ENCODE assay signal across 11 mouse cellular contexts in the genomic region with DNA sequence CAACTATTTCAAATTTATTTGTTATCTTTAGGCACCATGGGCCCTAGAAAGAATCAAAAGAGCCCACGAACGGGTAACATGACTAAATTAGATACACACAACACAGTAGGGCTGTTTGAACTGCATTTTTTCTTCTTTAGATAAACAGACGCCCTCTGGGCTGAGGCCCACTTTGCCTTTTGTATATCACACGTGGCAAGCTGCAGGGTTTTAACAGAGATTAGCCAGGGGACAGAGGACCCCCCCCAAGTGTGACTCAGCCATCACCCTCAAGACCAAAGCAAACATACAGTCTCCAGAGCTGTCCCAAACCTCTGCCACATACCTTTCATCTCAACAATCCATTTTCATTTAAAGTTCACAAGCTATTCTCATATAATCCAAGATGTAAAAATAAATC. TPM values are rescaled to one million over a fixed set of nuclear protein-coding genes. Genes with fewer than 3 reads are reported as not detected.
DNase-seq lines count a peak whose midpoint lies in the region; ATAC-seq lines count a peak whose summit lies in the region.
"Had no signal": no experiment of that assay in that cellular context is flagged by ENCODE, and none has a peak within 500 bp of the region (broad histone marks: within the 10 kb centered on the region; RNA-seq: fewer than 3 reads in every experiment).

No protein-coding gene starts in this region.

- H3K4me1 ChIP-seq in heart, embryonic 16.5 days (ENCODE audit: control insufficient read depth, insufficient read depth, low read length), result peaks cover 43% of the 10 kb centered on the region
- peaks cover 93% of the 10 kb centered on the region for H3K4me1 ChIP-seq in liver, embryonic 12.5 days

- no peak overlapping the region for H3K4me3 ChIP-seq in heart, embryonic 16.5 days (ENCODE audit: low read length)
- H3K4me3 ChIP-seq in liver, embryonic 12.5 days, result peak overlapping the region; percentile 2; the same call in 1 of the 2 replicates

- H3K9ac ChIP-seq in heart, embryonic 16.5 days (ENCODE audit: low read length), result peak overlapping the region; percentile 29; the same call in 1 of the 2 replicates
- H3K9ac ChIP-seq in liver, embryonic 12.5 days, result peak overlapping the region; percentile 66

- no peaks in the 10 kb centered on the region for H3K36me3 ChIP-seq in heart, embryonic 16.5 days (ENCODE audit: control insufficient read depth, insufficient read depth)
- peaks cover 8% of the 10 kb centered on the region; the same call in 1 of the 2 replicates for H3K36me3 ChIP-seq in liver, embryonic 12.5 days

- no peak overlapping the region; the same call in 1 of the 2 replicates for H3K4me2 ChIP-seq in heart, embryonic 16.5 days (ENCODE audit: low read depth, low read length)
- peak overlapping the region; percentile 65 for H3K4me2 ChIP-seq in liver, embryonic 12.5 days

- ATAC-seq in heart, embryonic 16.5 days (replicated peaks; ENCODE audit: extremely low read depth, insufficient read depth, low FRiP score), result peak; percentile 52
- peak; percentile 91 for ATAC-seq in liver, embryonic 12.5 days
- ATAC-seq: forebrain, embryonic 16.5 days had no signal

- no peaks in the 10 kb centered on the region for H3K27me3 ChIP-seq in heart, embryonic 16.5 days (ENCODE audit: control insufficient read depth, insufficient read depth, low read length)
- no peaks in the 10 kb centered on the region for H3K27me3 ChIP-seq in liver, embryonic 12.5 days (replicated peaks)

- DNase-seq in heart, postnatal 14 days, result no peak
- peak; percentile 53 for DNase-seq in 416B (ENCODE audit: low read depth)
- DNase-seq in Muller cell, postnatal 12 days (ENCODE audit: inconsistent ontology term), result peak; percentile 20
- no peak for DNase-seq in layer of hippocampus, postnatal 25 days (ENCODE audit: extremely low spot score in 1 of 2, low spot score in 1 of 2)
- no peak for DNase-seq in adrenal gland, adult 18-20 months (ENCODE audit: low spot score in 2 of 2)
- DNase-seq in cerebellum, adult 9-11 months, result no peak
- DNase-seq: cerebellum, postnatal 10 days had no signal

- H3K9me3 ChIP-seq in heart, embryonic 16.5 days (replicated peaks; ENCODE audit: control insufficient read depth, low read length), result no peaks in the 10 kb centered on the region
- no peaks in the 10 kb centered on the region for H3K9me3 ChIP-seq in liver, embryonic 12.5 days (replicated peaks)

- peak overlapping the region; percentile 69 for H3K27ac ChIP-seq in heart, embryonic 16.5 days (ENCODE audit: low read length)
- H3K27ac ChIP-seq in liver, embryonic 12.5 days, result peak overlapping the region; percentile 98
- H3K27ac ChIP-seq: macrophage had no signal

- 8% methylated on average over 4 of the region's 4 CpGs for WGBS in heart, embryonic 16.5 days
- WGBS in liver, embryonic 12.5 days (ENCODE audit: insufficient replicate concordance), result 2% methylated on average over 4 of the region's 4 CpGs

- intact Hi-C loops in heart, postnatal 14 days (cut with DNase I), result no loop called here

RNA-seq across cellular contexts. Expression of a gene that starts 42.1 kb away (rescaled TPM):
- 16.1 and 17.5 TPM in 2 replicates for polyA plus RNA-seq in heart, embryonic 16.5 days (2015; fragmentation: Nextera tagmentation; extraction: Ambion mirVana)
- 10 to 100 TPM; 17.9 to 19.5 TPM for total RNA-seq in heart, postnatal 14 days (2021)
- 11.3 and 13.3 TPM in 2 replicates for polyA plus RNA-seq in liver, embryonic 12.5 days (2016; fragmentation: Nextera tagmentation; extraction: Ambion mirVana)
- total RNA-seq in layer of hippocampus, postnatal 25 days (2021), result 10 to 100 TPM; 32.1 to 34.1 TPM
- 10 to 100 TPM; 20.5 to 25.4 TPM for total RNA-seq in adrenal gland, adult 18-20 months (2021)

RNA-seq across cellular contexts. Expression of a gene that starts 42.6 kb away (rescaled TPM):
- 167 and 185 TPM in 2 replicates for polyA plus RNA-seq in heart, embryonic 16.5 days (2015; fragmentation: Nextera tagmentation; extraction: Ambion mirVana)
- total RNA-seq in heart, postnatal 14 days (2021), result 100 to 1,000 TPM; 121 to 137 TPM
- 249 and 252 TPM in 2 replicates for polyA plus RNA-seq in liver, embryonic 12.5 days (2016; fragmentation: Nextera tagmentation; extraction: Ambion mirVana)
- total RNA-seq in layer of hippocampus, postnatal 25 days (2021), result 100 to 1,000 TPM; 175 to 190 TPM
- total RNA-seq in adrenal gland, adult 18-20 months (2021), result 100 to 1,000 TPM; 211 to 254 TPM

Comparison
In these comparisons a context has a peak if more than half of its experiments do, and no peak if none do; other contexts are left out.
1. DNase-seq: peak in 416B (single experiment) and Muller cell, postnatal 12 days (single experiment); none in heart, postnatal 14 days (0 of 2), layer of hippocampus, postnatal 25 days (0 of 2), adrenal gland, adult 18-20 months (0 of 2) and cerebellum, adult 9-11 months (single experiment).